Mouse (Mus musculus) brain, embryonic 14.5 days (tissue): ENCODE data around the gene Lgals9.
A peak's percentile ranks its signal among the peaks of the same experiment; 100 is the strongest.

Experiments
- CTCF ChIP-seq: fragments of 200-500 bp; IDR thresholded peaks from 2 replicates; pipeline ENCODE4 v1.5.1; 2012; ENCODE audit warnings: inconsistent platforms, mild to moderate bottlenecking, moderate library complexity, borderline replicate concordance; ENCODE audit not compliant: insufficient read depth, insufficient read length; ENCODE audit errors: extremely low read depth
- POLR2A ChIP-seq: fragments of 200-500 bp; IDR thresholded peaks from 2 replicates; pipeline ENCODE4 v1.6.1; 2012; ENCODE audit warnings: mild to moderate bottlenecking, inconsistent platforms, borderline replicate concordance; ENCODE audit not compliant: poor library complexity, insufficient read depth, insufficient read length, severe bottlenecking; ENCODE audit errors: extremely low read depth

GRCm38 (mm10) chr11:78922678-78923407, 61.9 kb downstream of the Lgals9 start:
- TF ChIP-seq POLR2A (no peak), CTCF (peak; percentile 80)
